Comparison of ENCODE assay signal across 13 mouse cellular contexts in genomic region chr17:62782826-62783404, GRCm38 (mm10).
DNase-seq lines count a peak whose midpoint lies in the region; ATAC-seq and TF ChIP-seq lines count a peak whose summit lies in the region.
"Had no signal": no experiment of that assay in that cellular context is flagged by ENCODE, and none has a peak within 500 bp of the region (broad histone marks: within the 10 kb centered on the region; RNA-seq: fewer than 3 reads in every experiment).

No protein-coding gene starts in this region.

- H3K9me3 ChIP-seq in heart, embryonic 13.5 days, result no peaks in the 10 kb centered on the region
- H3K9me3 ChIP-seq: hindbrain, embryonic 12.5 days; neural tube, embryonic 12.5 days had no signal

- no peak for ATAC-seq in heart, embryonic 13.5 days (ENCODE audit: extremely low read depth, insufficient number of reproducible peaks, low FRiP score, low TSS enrichment)

- H3K9ac ChIP-seq in liver, adult 2 months (ENCODE audit: low read depth, low read length), result no peak overlapping the region
- H3K9ac ChIP-seq in heart, embryonic 13.5 days, result peak overlapping the region; percentile 62
- H3K9ac ChIP-seq: hindbrain, embryonic 12.5 days; neural tube, embryonic 12.5 days had no signal

- peak; percentile 19 for DNase-seq in liver, adult 2 months (ENCODE audit: extremely low read depth, low read depth, low spot score)
- DNase-seq in liver, result no peak
- DNase-seq in kidney, postnatal 36 days, result peak; percentile 5 to 9
- peak; percentile 15 to 27 for DNase-seq in lung, postnatal 4 days
- no peak for DNase-seq in gastrocnemius, adult 8-10 months (ENCODE audit: low spot score in 2 of 2)
- no peak for DNase-seq in spleen, postnatal 10 days (ENCODE audit: low spot score in 2 of 2)
- DNase-seq in adrenal gland, adult 2 months, result no peak
- DNase-seq: cerebellum, adult 8-10 months; layer of hippocampus, adult 9-11 months had no signal

- peak overlapping the region; percentile 58 for H3K4me2 ChIP-seq in heart, embryonic 13.5 days
- H3K4me2 ChIP-seq: hindbrain, embryonic 12.5 days; neural tube, embryonic 12.5 days had no signal

- no peak overlapping the region for H3K4me3 ChIP-seq in liver, adult 2 months (ENCODE audit: insufficient read depth, low read depth, low read length)
- H3K4me3 ChIP-seq in heart, embryonic 13.5 days, result 0 out of 2 replicates have a peak overlapping the region, but pooled peaks have one; percentile 15
- H3K4me3 ChIP-seq: hindbrain, embryonic 12.5 days; neural tube, embryonic 12.5 days had no signal

- H3K4me1 ChIP-seq in liver, adult 2 months (ENCODE audit: control insufficient read depth, insufficient read depth, low read length), result peaks cover 4% of the 10 kb centered on the region
- H3K4me1 ChIP-seq in heart, embryonic 13.5 days, result peaks cover 53% of the 10 kb centered on the region

- no peak overlapping the region for H3K27ac ChIP-seq in liver, adult 2 months (replicated peaks; ENCODE audit: insufficient read depth, low read depth, low read length)
- peak overlapping the region; percentile 76 for H3K27ac ChIP-seq in heart, embryonic 13.5 days (replicated peaks)
- H3K27ac ChIP-seq: hindbrain, embryonic 12.5 days; macrophage; neural tube, embryonic 12.5 days had no signal

- no peak for TF ChIP-seq POLR2A in liver, adult 2 months (IDR thresholded peaks at IDR 0.05; ENCODE audit: extremely low read depth, insufficient read depth, low read length)

- WGBS in liver, adult 2 months, result 60% methylated on average over 13 of the region's 13 CpGs
- 26% methylated on average over 13 of the region's 13 CpGs for WGBS in heart, embryonic 13.5 days

- no peaks in the 10 kb centered on the region for H3K27me3 ChIP-seq in liver, adult 2 months (ENCODE audit: control insufficient read depth, insufficient read depth, low read length)
- H3K27me3 ChIP-seq in heart, embryonic 13.5 days (replicated peaks), result no peaks in the 10 kb centered on the region
- H3K27me3 ChIP-seq: hindbrain, embryonic 12.5 days; neural tube, embryonic 12.5 days had no signal

- TF ChIP-seq CTCF in liver, adult 2 months (IDR thresholded peaks at IDR 0.05; ENCODE audit: low read depth, low read length), result no peak

- 0 out of 2 replicates have a peak, but pooled peaks cover 4% of the 10 kb centered on the region for H3K79me2 ChIP-seq in liver, adult 2 months (ENCODE audit: control insufficient read depth, insufficient read depth, low read length)

- no peaks in the 10 kb centered on the region for H3K36me3 ChIP-seq in liver, adult 2 months (ENCODE audit: control insufficient read depth, insufficient read depth, low read length)
- H3K36me3 ChIP-seq in heart, embryonic 13.5 days, result no peaks in the 10 kb centered on the region
- H3K36me3 ChIP-seq: hindbrain, embryonic 12.5 days; neural tube, embryonic 12.5 days had no signal

Comparison
In these comparisons a context has a peak if more than half of its experiments do, and no peak if none do; other contexts are left out.
1. DNase-seq: peak in liver, adult 2 months (single experiment), kidney, postnatal 36 days (2 of 2) and lung, postnatal 4 days (2 of 2); none in liver (single experiment), gastrocnemius, adult 8-10 months (0 of 2), spleen, postnatal 10 days (0 of 2) and adrenal gland, adult 2 months (single experiment).